Mouse (Mus musculus) erythroblast, embryonic 14.5 days (primary cell): ENCODE results near the gene Mbd4.

Experiments used
- GATA1 ChIP-seq: IDR thresholded peaks from 2 replicates; pipeline ENCODE4 v1.6.1; 2012; ENCODE audit warnings: low read length, inconsistent platforms, mixed read lengths
- TAL1 ChIP-seq: IDR thresholded peaks from 3 replicates; pipeline ENCODE4 v1.6.1; 2012; ENCODE audit warnings: low read length, inconsistent platforms, mixed read lengths

- TF ChIP-seq GATA1: no peak
- no peak for TF ChIP-seq TAL1
Observed at GRCm38 (mm10) chr6:115853091-115853813, at the start of gene Mbd4, which contains the start of gene Ift122.
